Mouse (Mus musculus) brain, embryonic 14.5 days (tissue): Measurements from ENCODE around the gene Tppp. TPM values are rescaled to one million over a fixed set of nuclear protein-coding genes. Genes with fewer than 3 reads are reported as not detected.
"Not testable (repeated sequence)": the region's sequence is repeated elsewhere in the genome, so short reads cannot be mapped to it uniquely, and the experiment has no call there.

Experiments
- DNase-seq: peaks from one replicate; pipeline ENCODE4 v3.0.0-alpha.2; 2011; ENCODE audit warnings: low read depth
- CTCF ChIP-seq: fragments of 200-500 bp; IDR thresholded peaks from 2 replicates; pipeline ENCODE4 v1.5.1; 2012; ENCODE audit warnings: inconsistent platforms, mild to moderate bottlenecking, moderate library complexity, borderline replicate concordance; ENCODE audit not compliant: insufficient read depth, insufficient read length; ENCODE audit errors: extremely low read depth
- POLR2A ChIP-seq: fragments of 200-500 bp; IDR thresholded peaks from 2 replicates; pipeline ENCODE4 v1.6.1; 2012; ENCODE audit warnings: mild to moderate bottlenecking, inconsistent platforms, borderline replicate concordance; ENCODE audit not compliant: poor library complexity, insufficient read depth, insufficient read length, severe bottlenecking; ENCODE audit errors: extremely low read depth
- polyA plus RNA-seq: library from polyadenylated mRNA; depleted of rRNA; stranded (reverse); fragments of >200 nt; gene quantifications from 2 replicates; pipeline ENCODE4 v1.2.3, GENCODE M21; 2012

Gene Tppp
- polyA plus RNA-seq, 1 experiment, result 14.1 TPM

DNA sequence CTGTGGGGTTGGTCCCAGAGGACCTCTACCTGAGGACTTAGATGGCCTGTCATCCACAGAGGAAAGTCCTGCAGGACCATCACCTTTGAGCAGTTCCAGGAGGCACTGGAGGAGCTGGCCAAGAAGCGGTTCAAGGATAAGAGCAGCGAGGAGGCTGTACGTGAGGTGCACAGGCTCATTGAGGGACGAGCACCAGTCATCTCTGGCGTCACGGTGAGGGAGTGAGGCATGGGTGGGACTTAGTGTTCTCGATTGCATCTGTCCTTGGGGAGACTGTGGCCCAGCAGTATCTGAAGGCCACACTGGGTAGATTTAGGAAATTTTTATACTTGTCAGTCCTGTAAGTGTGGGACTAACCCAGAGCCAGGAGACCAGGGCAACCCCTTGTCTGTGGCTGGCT lies 21.5 kb downstream of the Tppp start:
- DNase-seq, result no peak
- no peak for TF ChIP-seq POLR2A
- TF ChIP-seq CTCF, result no peak

DNA sequence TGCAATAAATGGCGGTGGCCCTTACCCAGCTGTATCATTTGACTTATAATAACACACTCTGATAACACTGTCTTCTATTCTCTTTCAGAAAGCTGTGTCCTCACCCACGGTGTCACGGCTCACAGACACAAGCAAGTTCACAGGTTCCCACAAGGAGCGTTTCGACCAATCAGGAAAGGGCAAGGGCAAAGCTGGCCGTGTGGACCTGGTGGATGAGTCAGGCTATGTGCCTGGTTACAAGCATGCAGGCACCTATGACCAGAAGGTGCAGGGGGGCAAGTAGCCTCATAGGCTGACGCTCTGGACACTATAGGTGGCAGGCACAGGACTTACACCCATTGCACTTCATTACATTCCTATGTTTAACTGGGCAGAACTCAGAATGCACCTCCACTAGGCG lies 21.9 kb downstream of the Tppp start:
- no peak for DNase-seq
- no peak for TF ChIP-seq CTCF
- TF ChIP-seq POLR2A, result no peak

DNA sequence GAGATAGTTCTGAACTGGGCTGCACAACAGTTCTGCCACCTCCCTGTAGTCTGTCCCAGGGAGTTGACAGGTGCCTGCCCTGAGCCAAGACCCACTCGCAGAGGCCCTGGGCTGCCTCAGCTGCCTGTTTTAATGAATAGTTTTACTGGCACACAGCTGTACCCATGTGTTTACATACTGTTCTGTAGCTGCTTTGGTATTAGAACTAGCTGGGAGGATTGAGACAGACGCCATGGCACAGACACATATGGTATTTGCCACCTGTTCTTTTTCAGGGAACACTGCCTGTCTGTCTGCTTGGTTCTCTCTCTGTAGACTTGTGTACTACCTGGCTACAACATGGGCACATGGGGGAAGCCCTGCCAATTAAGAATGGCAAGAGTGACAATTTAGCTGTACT lies 25.5 kb downstream of the Tppp start:
- TF ChIP-seq CTCF (no peak), POLR2A (no peak)
- DNase-seq, result peak; percentile 62

DNA sequence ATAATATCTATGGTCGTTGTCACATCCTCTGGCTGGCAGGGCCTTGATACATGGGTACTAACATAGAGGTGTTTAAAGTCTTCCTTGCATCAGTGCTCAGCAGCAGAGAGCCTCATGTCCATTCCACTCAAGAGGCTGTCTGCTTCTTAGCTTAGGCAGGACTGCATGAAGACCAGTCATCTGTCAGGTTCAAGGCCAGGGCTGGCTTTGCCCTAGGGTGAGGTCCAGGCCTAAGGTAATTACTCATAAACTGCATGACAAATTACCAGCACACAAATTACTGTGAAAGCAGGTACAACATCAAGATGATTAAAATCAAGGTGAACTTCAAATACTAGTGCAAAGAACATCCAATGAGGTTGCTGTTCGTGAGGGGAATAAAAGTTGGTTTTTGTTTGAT lies 26.6 kb downstream of the Tppp start:
- no peak for DNase-seq
- no peak for TF ChIP-seq POLR2A
- no peak for TF ChIP-seq CTCF

DNA sequence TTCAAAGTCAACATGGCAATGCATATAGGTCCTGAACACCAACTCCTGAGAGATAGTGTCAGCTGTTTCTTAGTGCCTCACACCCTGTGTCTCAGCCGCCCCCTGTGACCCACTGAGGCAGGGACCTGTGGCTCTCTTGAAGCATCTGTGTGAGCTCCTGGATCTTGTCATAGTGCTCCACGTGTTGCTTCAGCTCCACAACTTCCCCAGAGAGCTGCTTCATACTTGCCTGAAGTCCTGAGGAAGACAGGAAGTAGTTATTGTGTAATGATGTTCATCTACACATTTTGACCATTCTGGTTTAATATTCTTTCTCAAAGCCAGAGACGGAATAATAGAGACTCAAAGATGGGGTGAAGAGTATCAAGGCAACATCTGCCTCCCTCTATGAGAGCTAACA lies 30.7 kb downstream of the Tppp start:
- TF ChIP-seq POLR2A, result no peak
- no peak for TF ChIP-seq CTCF
- DNase-seq, result no peak

DNA sequence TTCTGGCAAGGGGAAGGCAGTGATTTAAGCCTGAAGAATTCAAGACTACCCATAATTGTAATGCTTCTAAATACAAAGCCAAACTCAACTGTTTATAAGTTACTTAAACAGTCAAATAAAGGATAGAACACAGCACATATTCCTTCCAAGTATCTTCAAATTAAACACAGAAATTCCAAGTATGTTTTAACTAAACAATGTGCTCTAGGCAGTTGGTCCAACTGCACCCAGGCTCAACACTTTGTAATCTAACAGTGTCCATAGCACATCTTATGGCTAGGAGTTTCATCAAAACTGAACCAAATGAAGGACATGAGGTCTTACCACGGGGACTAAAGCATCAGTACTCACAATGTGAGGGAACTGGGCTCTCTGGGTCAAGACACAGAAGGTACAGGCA lies 47.0 kb downstream of the Tppp start:
- TF ChIP-seq CTCF (no peak), POLR2A (no peak)
- DNase-seq, result no peak

DNA sequence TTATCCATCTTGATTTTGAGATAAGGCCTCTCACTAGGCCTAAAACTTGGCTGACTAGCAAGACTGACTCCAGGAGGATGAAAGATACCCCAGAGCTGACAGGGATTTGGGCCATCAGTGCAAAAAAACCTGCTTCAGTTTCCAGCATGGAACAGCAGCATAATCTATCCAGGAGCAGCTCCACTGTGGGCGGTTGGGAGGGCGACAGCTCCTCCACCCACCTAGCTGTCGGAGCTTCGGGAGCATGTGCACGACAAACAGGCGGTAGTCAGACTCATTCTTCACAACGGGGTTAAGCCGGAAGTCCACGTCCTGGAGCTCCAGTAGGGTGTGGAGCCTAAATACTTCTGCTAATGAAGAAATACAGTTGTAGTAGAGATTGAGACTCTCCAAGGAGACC lies 48.9 kb downstream of the Tppp start:
- TF ChIP-seq POLR2A, result no peak
- no peak for TF ChIP-seq CTCF
- DNase-seq, result no peak

DNA sequence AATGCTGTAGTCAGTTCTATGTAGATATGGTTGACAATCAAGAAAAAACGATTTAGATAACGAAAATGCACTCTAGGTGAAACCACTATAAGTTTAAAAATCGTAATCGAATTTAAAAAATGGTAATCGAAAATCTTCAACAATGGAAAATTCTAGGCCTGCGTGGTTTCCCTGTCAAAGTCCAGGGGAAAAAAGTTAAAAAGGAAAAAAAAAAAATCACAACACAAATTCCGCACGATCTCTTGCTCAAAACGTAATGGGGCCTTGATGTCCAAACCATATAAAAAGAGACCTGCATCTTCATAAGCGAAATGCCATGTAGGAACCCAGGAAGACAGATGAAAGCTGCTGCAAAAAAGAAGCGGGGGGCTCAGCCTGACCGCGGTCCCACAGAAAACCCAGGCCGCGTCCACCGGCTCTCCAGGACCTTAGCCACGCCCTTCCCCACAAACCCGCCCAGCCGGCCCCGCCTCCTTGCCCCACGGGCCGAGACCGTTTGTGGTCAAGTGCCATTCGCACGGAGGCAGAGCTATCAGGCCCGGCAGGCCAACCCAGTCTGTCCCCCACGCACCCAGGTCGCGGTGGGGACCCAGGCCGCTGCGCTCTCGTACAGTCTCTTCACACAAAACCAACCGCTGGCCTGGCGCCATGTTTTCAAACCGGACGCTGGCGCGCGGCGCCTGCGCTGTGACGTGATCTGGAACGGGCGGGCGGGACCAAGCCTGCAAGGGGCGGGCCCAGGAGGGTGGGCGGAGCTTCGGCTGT lies 52.6 kb downstream of the Tppp start, which contains the start of gene Cep72:
TSS of gene Cep72 (minus strand) at position 687 of the 765 bp plus-strand sequence.
- DNase-seq, result peak; percentile 95
- TF ChIP-seq CTCF (no peak), POLR2A (peak; percentile 45; the same call in 1 of the 2 replicates)

DNA sequence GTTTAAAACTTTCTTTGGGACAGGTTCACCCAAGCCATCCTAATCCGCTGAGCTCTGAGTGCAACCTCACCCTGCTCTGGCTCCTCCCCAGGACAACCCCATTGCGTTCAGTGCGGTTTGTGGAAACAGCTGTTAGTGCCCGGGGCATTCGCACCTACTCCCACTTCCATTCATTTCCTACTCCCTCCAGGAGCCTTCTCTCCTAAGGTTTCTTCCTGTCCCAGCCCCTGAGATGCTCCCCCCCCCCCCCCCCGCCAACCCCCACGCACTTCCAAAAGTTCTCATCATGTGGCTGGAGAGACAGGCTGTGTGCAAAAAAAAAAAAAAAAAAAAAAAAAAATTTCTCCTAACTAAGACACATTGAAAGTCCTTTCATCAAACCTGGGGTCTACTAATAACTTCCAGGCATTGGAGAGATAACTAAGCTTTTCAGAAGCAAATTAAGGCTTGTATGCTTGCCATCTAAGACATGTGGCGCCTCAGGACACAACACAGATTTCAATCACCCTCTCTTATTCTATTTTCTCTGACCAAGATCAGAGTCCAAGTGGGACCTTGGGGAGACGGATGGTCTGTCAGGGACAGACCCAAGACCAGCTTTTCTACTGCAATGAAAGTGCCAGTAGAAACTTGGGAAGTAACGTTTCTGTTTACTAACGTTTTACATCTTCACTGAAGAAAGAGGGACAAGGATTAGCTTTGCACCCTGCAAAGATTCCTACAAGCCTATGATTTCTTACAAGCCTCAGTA lies 53.3 kb downstream of the Tppp start:
- DNase-seq, result peak; percentile 5
- TF ChIP-seq POLR2A, result no peak
- no peak for TF ChIP-seq CTCF

DNA sequence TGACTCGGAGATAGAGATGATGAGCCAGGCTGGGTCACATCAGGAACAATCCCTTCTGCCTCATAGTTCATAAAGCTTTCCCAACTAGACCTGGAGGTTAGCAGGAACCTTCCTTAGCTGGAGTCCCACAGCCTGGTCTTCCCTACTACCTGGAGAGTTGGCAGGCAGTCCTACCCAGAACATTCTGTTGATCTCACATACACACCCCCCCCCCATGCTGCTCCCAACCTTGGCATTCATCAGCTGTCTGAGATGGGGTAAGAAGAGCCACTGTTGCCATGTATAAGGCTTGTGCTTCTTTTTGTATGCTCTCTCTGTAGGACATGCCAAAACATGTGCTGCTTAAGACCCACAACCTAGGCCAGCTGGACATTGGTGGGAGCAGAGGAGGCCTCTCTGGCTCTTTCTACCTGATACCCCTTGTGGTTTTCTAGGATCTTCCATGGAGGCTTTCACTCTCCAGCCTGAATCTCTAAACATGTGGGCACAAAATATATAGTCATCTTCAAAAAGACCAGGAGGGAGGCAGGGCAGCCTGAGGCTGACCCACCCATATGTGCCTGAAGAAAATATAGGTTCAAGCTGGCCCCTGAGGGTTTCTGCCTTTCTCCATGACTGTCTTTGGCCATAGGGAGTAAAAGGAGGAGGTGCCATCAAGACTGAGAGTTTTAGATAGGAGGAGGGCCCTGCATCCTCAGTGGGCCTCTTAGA lies 54.3 kb downstream of the Tppp start:
- TF ChIP-seq CTCF (no peak), POLR2A (no peak)
- DNase-seq, result no peak

DNA sequence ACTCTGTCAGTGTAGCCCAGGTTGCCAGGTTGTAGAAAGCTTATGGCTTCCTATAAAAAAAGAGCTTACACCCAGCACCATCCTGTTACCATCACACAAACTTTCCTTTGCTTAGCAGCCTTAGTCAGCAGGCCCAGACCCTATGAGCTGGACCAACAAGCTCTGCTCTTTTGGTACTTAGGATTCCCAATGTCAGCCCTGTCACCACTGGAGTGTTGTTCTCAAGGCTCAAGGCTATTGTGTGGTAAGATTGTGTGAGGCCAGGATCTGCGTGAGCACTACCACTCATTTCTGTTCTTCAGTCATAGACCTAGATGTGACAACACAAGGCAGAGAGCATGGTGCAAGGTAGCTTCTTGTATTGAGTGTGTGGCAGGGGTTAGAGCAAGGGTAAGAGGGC lies 57.4 kb downstream of the Tppp start:
- TF ChIP-seq CTCF (no peak), POLR2A (no peak)
- DNase-seq, result no peak

DNA sequence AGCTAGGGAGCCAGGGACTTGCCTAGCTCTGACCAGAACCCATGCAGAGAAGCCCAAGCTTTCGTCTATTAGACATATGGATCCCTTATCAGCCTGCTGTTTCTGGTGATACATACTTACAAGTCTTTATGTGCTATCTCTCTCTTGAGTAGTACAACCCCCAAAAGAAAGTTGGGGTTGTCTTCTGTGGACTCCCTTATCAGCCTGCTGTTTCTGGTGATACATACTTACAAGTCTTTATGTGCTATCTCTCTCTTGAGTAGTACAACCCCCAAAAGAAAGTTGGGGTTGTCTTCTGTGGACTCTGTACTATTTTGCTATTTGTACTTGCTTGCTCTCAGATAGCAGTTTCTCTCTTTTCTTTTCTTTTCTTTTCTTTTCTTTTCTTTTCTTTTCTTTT lies 62.0 kb downstream of the Tppp start:
- DNase-seq, result not testable (repeated sequence)

DNA sequence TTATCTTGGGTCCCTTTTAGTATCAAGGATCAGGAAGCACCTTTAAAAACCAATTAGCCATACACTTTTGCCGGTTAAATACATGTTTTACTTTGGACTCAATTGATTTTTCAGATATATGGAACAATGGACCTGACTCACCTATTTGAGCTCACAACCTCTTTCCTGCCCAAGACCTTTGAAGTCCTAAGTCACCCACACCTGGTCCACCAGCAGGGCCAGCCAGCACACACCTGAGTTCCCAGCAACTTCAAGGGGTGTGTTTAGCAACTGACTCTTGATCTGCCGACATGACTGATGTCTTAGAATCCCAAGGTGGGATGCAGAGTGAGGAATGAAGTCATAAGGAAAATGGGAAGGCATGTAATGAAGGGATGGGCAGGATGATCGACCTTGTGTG lies 62.5 kb downstream of the Tppp start:
- no peak for DNase-seq
- TF ChIP-seq POLR2A, result no peak
- TF ChIP-seq CTCF, result no peak
